Mouse (Mus musculus) lung, adult 2 months (tissue): ENCODE results near the gene Gak. TPM values are rescaled to one million over a fixed set of nuclear protein-coding genes. Genes with fewer than 3 reads are reported as not detected.

ENCODE experiments used
- DNase-seq: peaks from one replicate; pipeline ENCODE4 v3.0.0; 2022
- H3K4me1 ChIP-seq: fragments of 200-500 bp; 2 replicates; pipeline ENCODE4 v1.6.1; 2011; ENCODE audit warnings: low read length; ENCODE audit not compliant: control insufficient read depth, insufficient read depth
- H3K4me3 ChIP-seq: fragments of 200-500 bp; replicated peaks from 2 replicates; pipeline ENCODE3; 2011; ENCODE audit warnings: low read depth, mild to moderate bottlenecking, control low read depth, low read length; ENCODE audit errors: extremely low read depth
- CTCF ChIP-seq: fragments of 200-500 bp; IDR thresholded peaks from 2 replicates; pipeline ENCODE4 v1.5.1; 2011; ENCODE audit warnings: mild to moderate bottlenecking, low read length, control low read depth; ENCODE audit not compliant: insufficient read depth
- POLR2A ChIP-seq: fragments of 200-500 bp; IDR thresholded peaks from 2 replicates; pipeline ENCODE4 v1.6.1; 2011; ENCODE audit warnings: low read depth, mild to moderate bottlenecking, control low read depth, low read length, borderline replicate concordance; ENCODE audit errors: extremely low read depth
- WGBS: fragments of 180-500 bp; shearing (Covaris S2); methylation state at CpG from one replicate; pipeline ENCODE4 v1.1.7; 2018; 5-methylcytosine and 5-hydroxymethylcytosine counted together
- polyA plus RNA-seq: library from polyadenylated mRNA; depleted of rRNA; stranded (reverse); fragments of >200 nt; gene quantifications from 2 replicates; pipeline ENCODE4 v1.2.3, GENCODE M21; 2012

Gene Gak
- polyA plus RNA-seq, 1 experiment: 87.5 TPM

GRCm38 (mm10) chr5:108658611-108659010, 29.1 kb upstream of the Gak start:
- WGBS: 97% methylated on average over 1 of the region's 1 CpGs
- H3K4me3 ChIP-seq: no peak overlapping the region
- TF ChIP-seq CTCF (no peak), POLR2A (no peak)
- H3K4me1 ChIP-seq: 0 out of 2 replicates have a peak, but pooled peaks cover 6% of the 10 kb centered on the region
- DNase-seq: no peak

DNA sequence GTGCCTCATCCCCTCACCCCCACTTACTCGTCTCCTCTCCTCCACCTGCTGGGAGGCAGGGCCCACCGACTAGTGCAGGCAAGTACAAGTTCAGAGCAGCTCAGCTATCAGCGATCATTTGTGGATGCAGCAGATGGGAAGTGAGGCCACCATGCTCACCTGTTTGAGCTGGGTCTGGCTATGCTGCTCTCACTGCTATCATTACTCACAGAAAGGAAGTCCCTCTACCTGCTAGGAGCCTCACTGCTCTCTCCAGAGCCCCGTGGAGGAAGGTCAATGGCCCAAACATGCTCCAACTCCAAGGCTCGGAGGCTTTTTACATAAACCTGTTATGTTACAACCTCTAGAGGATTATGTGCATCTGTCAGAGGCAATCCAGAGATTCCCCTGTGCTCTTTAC, 27.9 kb upstream of the Gak start:
- TF ChIP-seq POLR2A: no peak
- no peak for TF ChIP-seq CTCF
- H3K4me3 ChIP-seq: no peak overlapping the region
- 0 out of 2 replicates have a peak, but pooled peaks cover 6% of the 10 kb centered on the region for H3K4me1 ChIP-seq
- 82% methylated on average over 5 of the region's 5 CpGs for WGBS
- DNase-seq: no peak

- 91% methylated on average over 15 of the region's 15 CpGs for WGBS
- DNase-seq: no peak
- no peak overlapping the region for H3K4me3 ChIP-seq
- H3K4me1 ChIP-seq: 0 out of 2 replicates have a peak, but pooled peaks cover 6% of the 10 kb centered on the region
- TF ChIP-seq POLR2A: no peak
- no peak for TF ChIP-seq CTCF
These were observed 26.5 kb upstream of the Gak start for GRCm38 (mm10) chr5:108655891-108656650.

DNA sequence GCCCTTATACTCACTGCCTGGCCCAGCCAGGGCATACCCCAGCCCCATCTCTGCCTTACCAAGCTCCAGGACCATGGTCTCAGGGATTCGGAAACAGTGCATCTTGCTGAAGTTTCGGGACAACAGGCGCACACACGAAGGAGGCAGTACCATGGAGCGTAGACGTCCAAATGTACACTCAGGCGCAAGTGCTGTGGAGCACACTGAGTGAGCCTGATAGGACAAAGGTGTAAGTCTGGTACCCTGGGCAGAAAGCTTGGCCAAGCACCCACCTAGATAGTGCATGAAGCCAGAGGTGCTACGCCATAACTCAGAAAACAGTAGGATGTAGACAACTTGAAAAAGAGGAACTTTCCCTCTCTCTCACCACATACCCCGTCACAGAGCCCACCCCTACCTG, 25.8 kb upstream of the Gak start:
- H3K4me3 ChIP-seq: no peak overlapping the region
- 0 out of 2 replicates have a peak, but pooled peaks cover 6% of the 10 kb centered on the region for H3K4me1 ChIP-seq
- DNase-seq: no peak
- 94% methylated on average over 9 of the region's 9 CpGs for WGBS
- TF ChIP-seq CTCF (no peak), POLR2A (no peak)

DNA sequence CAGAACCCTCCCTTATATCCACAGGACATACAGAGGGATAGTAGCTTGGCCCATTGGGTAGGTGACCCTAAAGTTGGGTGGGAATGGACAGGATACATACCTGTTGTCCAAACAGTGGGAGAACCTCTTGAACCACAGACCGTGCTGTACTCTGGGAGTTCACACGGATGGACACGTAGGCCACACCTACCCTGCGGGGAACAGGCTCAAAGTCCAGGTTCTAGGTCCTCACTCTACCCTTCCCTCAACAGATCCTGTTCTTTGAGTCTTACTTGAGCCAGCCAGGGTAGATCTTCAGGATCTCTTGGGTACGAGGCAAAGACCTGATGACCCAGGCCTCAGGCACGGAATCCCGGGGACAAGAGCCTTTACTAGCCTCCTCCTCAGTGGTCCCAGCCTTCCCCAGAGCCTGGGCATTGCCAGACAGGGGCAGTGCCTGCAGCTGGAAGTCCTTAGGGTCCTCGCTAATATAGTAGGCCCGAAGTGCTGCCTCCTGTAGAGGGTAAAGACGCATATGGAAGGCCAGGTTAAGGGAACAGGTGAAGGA, 25.0 kb upstream of the Gak start:
- DNase-seq: no peak
- Histone ChIP-seq H3K4me1 (0 out of 2 replicates have a peak, but pooled peaks cover 1% of the 10 kb centered on the region), H3K4me3 (no peak overlapping the region)
- TF ChIP-seq POLR2A (no peak), CTCF (no peak)
- WGBS: 95% methylated on average over 10 of the region's 10 CpGs

GRCm38 (mm10) chr5:108653341-108653740, 23.8 kb upstream of the Gak start:
- Histone ChIP-seq H3K4me1 (no peaks in the 10 kb centered on the region), H3K4me3 (no peak overlapping the region)
- DNase-seq: no peak
- WGBS: 88% methylated on average over 6 of the region's 6 CpGs
- TF ChIP-seq POLR2A: no peak
- TF ChIP-seq CTCF: no peak

- Histone ChIP-seq H3K4me1 (no peaks in the 10 kb centered on the region), H3K4me3 (no peak overlapping the region)
- WGBS: 58% methylated on average over 1 of the region's 1 CpGs
- DNase-seq: peak; percentile 39
- TF ChIP-seq POLR2A: no peak
- TF ChIP-seq CTCF: peak; percentile 39
These were observed 22.3 kb upstream of the Gak start for GRCm38 (mm10) chr5:108651823-108652222.

- WGBS: 82% methylated on average over 5 of the region's 5 CpGs
- TF ChIP-seq POLR2A (no peak), CTCF (no peak)
- Histone ChIP-seq H3K4me1 (no peaks in the 10 kb centered on the region), H3K4me3 (no peak overlapping the region)
- no peak for DNase-seq
These were observed 21.7 kb upstream of the Gak start for GRCm38 (mm10) chr5:108651136-108651720.

DNA sequence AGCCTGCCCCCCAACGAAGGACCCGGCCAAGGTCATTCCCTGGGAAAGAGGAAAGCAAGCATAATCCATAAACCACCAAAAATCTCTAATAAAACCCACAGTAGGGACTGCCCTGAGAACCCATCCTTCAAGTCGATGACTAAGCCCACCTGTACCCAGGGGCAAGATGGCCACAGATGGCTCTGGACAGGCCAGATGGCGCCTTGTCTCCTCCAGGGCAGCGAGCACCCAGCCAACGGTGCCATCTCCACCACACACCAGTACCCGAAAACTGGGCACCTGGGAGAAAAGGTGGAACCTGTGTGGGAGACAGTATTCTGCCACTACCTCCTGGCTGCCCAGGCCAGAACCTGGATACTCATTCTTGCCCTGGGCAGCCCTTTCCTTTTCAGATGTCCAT, 20.8 kb upstream of the Gak start:
- 92% methylated on average over 7 of the region's 7 CpGs for WGBS
- Histone ChIP-seq H3K4me1 (no peaks in the 10 kb centered on the region), H3K4me3 (no peak overlapping the region)
- TF ChIP-seq POLR2A: no peak
- TF ChIP-seq CTCF: no peak
- no peak for DNase-seq
